Mouse (Mus musculus): Measurements from ENCODE around the gene H2-Eb1.

H2-Eb1 gene

DNA sequence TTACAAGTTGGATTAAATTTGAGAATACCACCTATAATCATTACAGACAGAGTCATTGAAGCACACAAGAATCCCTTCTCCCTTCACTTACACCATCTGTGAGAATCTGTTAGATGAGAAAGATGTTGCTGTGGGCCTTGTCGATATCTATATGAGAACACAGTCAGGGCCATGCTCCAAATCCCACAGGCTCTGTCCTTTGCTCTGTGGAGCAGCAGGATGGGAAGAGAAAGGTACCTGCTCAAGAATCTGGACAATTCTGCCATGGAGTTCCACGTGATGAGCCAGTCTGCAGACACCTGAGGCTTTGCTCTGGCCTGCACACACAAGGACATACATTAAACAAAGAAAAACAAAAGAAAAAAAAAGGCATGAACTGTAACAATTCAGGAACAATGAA, 11.0 kb downstream of the H2-Eb1 start:
- DNase-seq (ENCODE audit: low read depth), result no peak

GRCm38 (mm10) chr17:34317275-34317674, 11.6 kb downstream of the H2-Eb1 start:
- DNase-seq (ENCODE audit: low read depth), result no peak

- DNase-seq (ENCODE audit: low read depth), result no peak
These were observed 19.8 kb downstream of the H2-Eb1 start, which contains the start of gene H2-Eb2 for GRCm38 (mm10) chr17:34325436-34325835. Gene H2-Eb2, plus strand, starts transcription at chr17:34325665.

DNA sequence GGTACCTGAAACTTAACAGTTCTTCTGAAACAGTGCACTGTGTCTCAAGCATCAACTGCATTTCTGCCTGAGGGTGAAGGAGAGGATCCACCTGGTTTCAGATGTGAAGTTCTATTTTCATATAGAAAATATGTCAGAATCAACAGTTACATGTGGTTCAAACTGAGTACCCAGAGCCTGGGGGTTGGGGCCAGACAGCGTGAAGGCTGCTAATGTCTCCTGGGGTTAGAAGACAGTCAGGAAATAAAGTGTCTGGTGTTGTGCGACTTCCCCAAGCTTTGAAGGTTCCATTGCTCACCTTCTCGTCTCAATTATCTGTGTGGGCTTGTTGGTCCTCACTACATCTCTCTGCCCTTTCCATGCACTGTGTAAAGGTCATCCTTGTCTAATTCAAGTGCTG, 20.7 kb downstream of the H2-Eb1 start:
- DNase-seq (ENCODE audit: low read depth), result no peak

- DNase-seq (ENCODE audit: low read depth), result no peak
These were observed 24.1 kb downstream of the H2-Eb1 start for GRCm38 (mm10) chr17:34329807-34330206.

GRCm38 (mm10) chr17:34331200-34331599, 25.5 kb downstream of the H2-Eb1 start:
- no peak for DNase-seq (ENCODE audit: low read depth)

GRCm38 (mm10) chr17:34340619-34341402, 35.1 kb downstream of the H2-Eb1 start:
- no peak for DNase-seq (ENCODE audit: low read depth)

DNA sequence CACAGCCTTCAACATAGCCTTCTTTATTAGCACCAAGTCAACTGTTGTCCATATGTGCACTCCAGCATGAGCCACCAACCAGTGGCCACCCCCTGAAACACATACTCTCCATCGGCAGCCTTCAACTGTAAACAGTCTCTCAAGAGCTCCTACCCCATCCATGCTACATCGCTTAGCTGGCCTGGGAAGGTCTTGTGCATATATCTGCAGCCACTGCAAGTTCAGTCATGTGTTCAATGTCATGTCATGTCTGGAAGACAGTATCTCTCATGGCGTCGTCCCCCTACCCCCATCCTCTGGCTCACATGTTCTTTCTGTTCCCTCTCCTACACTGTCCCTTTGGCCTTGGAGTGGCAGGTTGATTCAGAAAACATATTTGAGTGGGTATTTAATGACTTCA, 39.2 kb downstream of the H2-Eb1 start:
- no peak for DNase-seq (ENCODE audit: low read depth)

DNA sequence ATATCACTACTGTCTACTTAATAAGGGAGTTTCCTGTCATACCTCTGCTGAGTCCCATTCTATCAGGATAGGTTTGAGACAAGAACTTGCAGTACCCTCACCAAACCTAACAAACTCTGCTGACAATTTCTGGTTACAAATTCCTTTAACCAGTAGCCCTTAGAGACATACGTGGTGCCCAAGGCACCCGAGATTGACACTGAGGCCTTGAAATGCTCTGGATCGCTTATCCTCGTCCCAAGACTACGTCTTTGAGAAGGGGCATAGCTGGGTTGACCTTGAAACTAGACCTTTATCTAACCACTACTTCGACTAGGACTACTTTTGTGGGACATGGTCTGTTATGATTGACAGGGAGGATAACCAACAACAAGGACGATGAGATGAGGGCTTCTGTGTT, 39.8 kb downstream of the H2-Eb1 start:
- no peak for DNase-seq (ENCODE audit: low read depth)

GRCm38 (mm10) chr17:34346041-34346440, 40.4 kb downstream of the H2-Eb1 start:
- DNase-seq (ENCODE audit: low read depth), result no peak

DNA sequence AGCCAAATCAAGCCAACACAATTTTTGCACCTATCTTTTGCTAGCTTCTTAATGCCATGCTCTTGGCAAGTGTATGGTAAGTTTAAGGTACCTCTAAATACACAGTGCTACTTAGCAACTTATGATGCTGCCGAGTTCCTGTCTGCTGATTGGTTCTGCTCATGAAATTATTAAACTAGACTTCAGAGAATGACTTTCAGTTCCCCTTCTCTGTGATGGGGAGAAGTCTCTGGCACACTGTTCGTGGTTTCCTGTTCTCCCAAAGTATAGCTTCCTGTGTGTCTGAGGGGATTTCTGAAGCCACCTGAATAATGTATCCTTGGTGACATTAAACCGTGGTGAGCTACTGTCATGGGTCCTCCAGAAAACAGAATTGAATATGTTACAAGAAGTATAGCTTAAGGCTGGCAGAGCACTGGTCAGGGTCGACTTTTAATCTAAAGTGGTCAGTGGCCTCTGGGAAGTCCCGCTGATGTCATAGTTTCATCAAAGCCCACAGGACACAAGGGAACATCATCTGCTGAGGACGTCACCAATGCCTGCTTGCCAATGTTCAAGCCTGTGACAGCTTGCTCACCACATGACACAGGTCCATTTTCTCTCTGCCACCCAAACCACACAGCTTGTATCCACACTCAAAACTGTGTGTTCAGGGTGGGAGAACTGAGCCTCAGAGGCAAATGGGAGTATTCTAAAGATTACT, 42.1 kb downstream of the H2-Eb1 start:
- peak; percentile 36 for DNase-seq (ENCODE audit: low read depth)

DNA sequence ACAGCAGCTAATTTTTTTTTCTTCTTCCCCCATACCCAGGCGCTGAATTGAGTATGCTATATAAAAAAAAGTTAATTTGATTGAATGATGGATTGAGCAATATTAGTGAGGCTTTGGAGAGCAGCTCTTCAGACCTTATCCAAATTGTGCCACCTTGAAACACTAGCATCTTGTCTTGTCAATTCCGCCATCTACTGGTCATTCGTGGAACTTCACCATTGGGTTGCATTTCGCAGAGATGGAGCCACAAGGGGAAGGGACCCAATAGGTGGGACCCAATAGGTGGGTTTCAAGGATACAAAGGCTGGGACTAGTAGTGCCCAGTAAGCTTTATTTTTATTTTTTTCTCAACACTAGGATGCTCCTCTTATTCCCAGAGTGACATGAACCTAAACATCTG, 43.8 kb downstream of the H2-Eb1 start:
- peak; percentile 84 for DNase-seq (ENCODE audit: low read depth)

GRCm38 (mm10) chr17:34354539-34354938, 48.9 kb downstream of the H2-Eb1 start, which contains the start of gene Btnl2:
Gene Btnl2, plus strand, starts transcription at chr17:34354822.
- no peak for DNase-seq (ENCODE audit: low read depth)

DNA sequence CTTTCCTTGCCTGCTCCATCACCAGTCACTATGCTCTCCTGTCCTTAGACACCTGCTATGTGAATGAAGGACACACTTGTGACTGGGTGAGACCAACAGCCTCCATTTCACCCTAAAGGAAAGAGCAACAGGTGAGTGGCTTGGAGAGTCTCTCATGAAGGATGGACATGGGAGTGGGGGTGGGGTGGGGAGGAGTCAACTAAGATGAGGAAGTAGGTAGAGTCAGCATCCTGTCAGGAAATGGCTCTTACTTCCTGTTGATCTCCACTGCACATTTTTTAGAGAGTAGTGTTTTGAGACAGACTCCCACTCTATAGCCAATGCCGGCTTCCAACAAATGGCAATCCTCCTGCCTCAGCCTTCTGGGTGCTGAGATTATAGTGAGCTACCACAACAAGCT, 49.3 kb downstream of the H2-Eb1 start:
- no peak for DNase-seq (ENCODE audit: low read depth)

- DNase-seq (ENCODE audit: low read depth), result no peak
These were observed 57.4 kb downstream of the H2-Eb1 start for GRCm38 (mm10) chr17:34362954-34363546.

GRCm38 (mm10) chr17:34363676-34364310, 58.1 kb downstream of the H2-Eb1 start:
- no peak for DNase-seq (ENCODE audit: low read depth)

DNA sequence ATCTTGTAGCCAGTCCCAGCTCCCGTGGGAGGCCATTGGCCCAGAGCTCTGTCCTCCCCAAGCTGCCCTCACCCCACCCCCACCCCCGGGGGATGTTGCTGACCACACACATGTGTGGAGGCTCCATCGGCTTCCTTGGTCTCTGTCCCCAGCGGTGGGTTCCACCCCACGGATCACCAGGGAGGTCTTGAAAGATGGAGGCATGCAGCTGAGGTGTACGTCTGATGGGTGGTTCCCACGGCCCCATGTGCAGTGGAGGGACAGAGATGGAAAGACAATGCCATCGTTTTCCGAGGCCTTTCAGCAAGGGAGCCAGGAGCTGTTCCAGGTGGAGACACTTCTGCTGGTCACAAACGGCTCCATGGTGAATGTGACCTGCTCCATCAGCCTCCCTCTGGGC, 59.4 kb downstream of the H2-Eb1 start:
- no peak for DNase-seq (ENCODE audit: low read depth)
